Mouse (Mus musculus) heart, postnatal 0 days (tissue): ENCODE measurements at regions not wholly inside any gene's neighbourhood (a gene's known extent, or its start where the extent isn't known, plus 50 kb on each side); places are given as distances from the start of the nearest gene placed in this dataset.

Source experiments
- CTCF ChIP-seq: IDR thresholded peaks from 2 replicates; pipeline ENCODE4 v1.5.1; 2016; ENCODE audit warnings: antibody characterized with exemption, control low read depth, low read depth
- EP300 ChIP-seq: IDR thresholded peaks from 2 replicates; pipeline ENCODE4 v1.6.1; 2016; ENCODE audit warnings: antibody characterized with exemption, low read depth

DNA sequence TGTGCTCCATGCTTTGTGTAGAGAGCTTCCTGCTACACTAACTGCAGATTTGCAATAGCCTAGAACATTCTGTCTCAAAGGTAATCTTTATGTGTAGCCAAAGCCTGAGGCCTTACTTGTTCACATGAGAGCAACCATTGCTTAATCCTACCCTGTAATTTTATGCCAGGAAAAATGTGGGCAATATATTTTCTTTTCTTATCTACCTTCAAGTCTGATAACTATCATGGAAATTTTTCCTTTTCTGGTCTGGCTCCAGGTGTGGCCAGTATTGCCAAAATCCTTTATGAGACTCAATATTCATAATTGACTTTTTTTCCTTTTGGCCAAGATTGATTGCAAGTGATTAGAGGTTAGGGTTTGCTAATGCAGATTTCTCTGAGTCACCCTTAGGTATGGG, 178.0 kb upstream of the Peli2 start:
- TF ChIP-seq EP300 (no peak), CTCF (no peak)
